Mouse (Mus musculus) E14TG2a.4 (cell line): ENCODE measurements around the gene Fbxl17.

Source experiments
- CTCF ChIP-seq: conservative IDR thresholded peaks from 2 replicates; pipeline ENCODE4 v1.5.1; 2014; ENCODE audit warnings: low read length
- NANOG ChIP-seq: IDR thresholded peaks from 2 replicates; pipeline ENCODE4 v1.6.1; 2014; ENCODE audit warnings: borderline replicate concordance, low read length, mixed read lengths
- POU5F1 ChIP-seq: IDR thresholded peaks from 2 replicates; pipeline ENCODE4 v1.6.1; 2014; ENCODE audit warnings: low read length, borderline replicate concordance

DNA sequence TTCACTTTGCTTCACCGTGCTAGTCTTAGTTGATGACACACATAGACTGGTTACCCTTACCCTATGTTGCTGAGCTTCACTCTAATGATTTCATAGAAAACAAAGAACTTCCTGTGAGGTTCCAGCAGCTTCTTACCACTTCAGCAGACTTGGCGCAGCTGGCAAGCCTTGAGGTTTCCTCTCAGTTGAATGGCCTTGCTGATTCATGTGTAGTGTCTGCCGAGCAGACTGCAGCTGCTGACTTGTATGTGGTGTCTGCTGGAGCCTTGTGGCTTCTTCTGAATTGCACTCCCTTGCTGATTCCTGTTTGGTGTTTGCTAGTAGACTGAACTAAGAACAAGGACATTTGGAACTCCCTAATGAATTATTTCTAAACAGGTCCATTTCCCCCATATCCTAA is 137.6 kb downstream of the Fbxl17 start:
- TF ChIP-seq CTCF, result no peak
- no peak for TF ChIP-seq NANOG
- no peak for TF ChIP-seq POU5F1
